Mouse (Mus musculus): ENCODE measurements around the gene Vps51.

DNA sequence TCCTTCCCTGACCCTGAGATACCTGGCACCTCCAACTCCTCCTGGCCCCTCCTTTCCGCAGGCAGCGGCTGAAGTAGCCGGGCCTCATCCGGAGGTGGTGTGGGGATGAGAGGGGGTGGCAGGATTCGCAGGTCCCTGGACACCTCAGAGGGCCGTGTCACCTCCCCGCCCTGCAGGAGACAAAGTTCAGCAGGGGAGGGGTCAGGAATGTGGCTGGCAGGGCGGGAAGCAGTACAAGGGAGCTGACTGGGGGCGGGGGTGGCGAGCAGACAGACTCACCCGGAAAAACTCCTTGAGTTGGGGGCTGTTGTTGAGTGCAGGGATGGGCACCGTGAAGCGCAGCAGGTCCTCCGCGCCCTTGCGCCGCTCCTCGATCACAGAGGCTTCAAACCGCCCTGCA is 44.7 kb upstream of the Vps51 start:
- TF ChIP-seq CTCF (IDR thresholded peaks at IDR 0.05; ENCODE audit: low read depth, low read length), result no peak
- TF ChIP-seq POLR2A (IDR thresholded peaks at IDR 0.05; ENCODE audit: borderline replicate concordance, low read depth, low read length), result no peak
